Mouse (Mus musculus) kidney, adult 11 months (tissue): ENCODE results near the gene B4galt2.
A peak's percentile ranks its signal among the peaks of the same experiment; 100 is the strongest.

Source experiments
- DNase-seq: peaks from one replicate; pipeline ENCODE4 v3.0.0; 2022

B4galt2 gene

DNA sequence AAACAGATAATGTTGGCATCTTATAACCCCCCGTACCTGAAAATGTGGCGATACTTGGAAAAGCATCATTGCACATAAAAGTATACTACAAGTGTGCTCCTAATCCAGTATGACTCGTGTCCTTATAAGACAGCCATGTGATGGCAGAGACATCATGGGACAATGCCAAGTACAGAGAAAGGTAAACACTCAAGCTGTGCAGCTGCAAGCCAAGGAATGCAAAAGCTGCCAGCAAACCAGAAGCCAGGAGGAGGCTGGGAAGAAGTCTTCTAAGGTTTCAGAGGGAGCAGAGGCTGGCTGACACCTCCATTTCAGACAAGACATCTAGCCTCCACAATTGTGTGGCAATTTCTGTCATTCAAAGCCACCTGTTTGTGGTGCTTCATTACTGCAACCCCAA lies 22.9 kb upstream of the B4galt2 start:
- no peak for DNase-seq

DNA sequence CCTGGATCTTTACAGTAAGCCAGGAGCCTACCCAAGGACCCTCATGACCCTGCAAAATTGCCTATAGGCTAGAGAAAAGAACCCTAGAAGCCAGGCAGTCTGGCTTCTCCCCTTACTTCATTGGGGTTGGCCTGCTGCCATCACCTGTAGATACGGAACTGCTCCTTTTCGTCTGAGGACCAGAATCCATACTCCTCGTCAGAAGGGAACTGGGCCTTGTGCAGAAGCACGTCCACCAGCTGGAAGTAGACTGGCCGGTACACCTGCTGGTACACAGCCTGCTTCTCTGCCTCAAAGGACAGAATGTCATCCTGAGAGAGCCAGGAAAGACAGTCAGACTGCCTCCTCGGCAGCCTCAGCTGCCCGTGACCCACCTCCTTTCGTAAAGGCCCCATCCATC lies 21.5 kb upstream of the B4galt2 start:
- DNase-seq: no peak

DNA sequence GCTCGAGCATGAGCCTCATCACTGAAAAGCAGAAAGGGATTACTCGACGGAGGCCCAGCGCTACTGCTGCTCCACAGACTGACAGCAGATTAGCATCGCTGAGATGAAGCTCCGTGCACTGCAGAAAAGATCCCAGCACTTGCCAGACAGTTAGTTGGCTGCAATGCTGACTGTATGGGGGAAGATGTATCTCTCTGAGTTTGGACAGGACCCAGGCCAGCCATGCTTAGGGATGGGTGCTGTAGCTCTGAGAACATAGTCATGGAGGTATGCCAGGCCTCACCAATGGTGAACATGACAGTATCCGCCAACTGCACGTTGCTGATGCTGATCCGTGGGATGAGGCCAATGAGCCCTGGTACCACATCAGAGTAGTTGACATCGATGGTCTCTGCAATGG lies 20.8 kb upstream of the B4galt2 start:
- no peak for DNase-seq

DNA sequence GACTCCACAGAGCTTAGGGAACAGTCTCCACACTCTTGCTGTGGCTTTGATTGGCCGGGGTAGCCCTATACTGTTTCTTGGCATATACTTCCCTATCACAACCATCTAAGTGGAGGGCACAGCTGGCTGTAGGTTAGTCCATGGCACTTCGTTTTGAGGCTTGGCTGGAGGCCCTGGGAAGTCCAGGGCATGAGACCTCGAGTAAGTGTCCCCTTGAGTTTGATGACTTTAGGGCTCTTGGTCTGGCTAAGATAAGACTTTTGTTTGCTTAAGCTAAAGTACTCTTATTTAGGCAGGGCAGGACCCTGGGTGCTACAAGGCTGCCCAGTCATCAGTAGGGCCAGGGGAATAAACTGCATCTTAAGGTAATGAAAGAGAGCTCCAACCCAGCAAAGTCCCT lies 14.8 kb upstream of the B4galt2 start:
- no peak for DNase-seq

DNA sequence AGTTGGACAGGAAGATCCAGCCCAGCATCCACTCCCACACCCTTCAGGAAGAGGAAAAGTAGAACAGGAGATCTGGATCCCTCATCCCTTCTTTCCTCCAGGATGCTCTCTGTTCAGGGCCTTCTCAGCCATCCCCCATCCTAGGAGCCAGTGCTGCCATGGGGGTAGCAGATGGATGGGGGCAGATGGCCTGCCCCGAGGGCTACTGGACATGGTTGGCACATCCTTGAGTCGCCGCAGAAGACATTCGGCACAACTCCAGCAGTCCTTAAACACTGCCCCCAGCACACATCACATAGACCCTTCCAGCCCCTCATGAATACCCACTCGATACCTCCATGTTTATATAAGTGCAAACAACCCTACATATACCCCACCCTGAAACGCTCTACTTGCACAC lies 12.7 kb upstream of the B4galt2 start:
- DNase-seq: no peak

DNA sequence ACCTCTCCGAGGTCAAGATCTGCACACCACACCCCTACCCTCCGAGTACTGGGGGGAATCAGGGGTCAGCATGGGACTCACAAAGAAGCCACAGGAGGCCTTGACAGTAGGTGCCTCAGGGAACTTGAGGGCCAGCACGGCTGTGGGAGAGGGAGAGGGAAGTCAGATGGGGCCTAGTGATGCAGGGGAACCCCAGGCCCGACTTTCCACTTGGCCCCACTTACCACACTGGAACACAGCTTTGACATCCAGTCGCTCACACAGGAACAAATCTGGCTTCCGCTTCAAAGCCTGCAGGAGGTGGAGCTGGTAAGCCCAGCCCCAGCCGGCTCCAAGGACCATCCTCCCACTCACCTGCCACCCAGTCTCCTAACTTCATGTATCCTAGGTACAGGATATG lies 12.1 kb upstream of the B4galt2 start:
- no peak for DNase-seq

DNA sequence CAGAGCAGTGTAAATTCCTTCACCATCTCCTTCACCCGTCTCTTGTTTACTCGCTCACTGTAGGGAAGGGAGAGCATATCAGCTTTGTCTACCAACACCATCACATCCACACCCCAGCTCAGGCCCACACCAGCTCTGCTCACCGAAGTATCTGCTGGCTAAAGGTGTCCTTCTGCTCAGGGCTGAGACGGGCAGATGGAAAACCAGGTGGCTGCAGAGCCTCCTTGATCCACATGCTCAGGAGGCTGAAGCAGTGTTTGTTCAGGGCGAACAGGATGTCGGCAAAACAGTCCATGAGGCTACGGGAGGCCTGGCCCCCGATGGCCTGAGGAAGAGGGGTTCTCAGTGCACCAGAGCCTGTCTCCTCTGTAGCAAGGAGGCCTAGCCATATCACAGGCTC lies 11.3 kb upstream of the B4galt2 start:
- no peak for DNase-seq

DNA sequence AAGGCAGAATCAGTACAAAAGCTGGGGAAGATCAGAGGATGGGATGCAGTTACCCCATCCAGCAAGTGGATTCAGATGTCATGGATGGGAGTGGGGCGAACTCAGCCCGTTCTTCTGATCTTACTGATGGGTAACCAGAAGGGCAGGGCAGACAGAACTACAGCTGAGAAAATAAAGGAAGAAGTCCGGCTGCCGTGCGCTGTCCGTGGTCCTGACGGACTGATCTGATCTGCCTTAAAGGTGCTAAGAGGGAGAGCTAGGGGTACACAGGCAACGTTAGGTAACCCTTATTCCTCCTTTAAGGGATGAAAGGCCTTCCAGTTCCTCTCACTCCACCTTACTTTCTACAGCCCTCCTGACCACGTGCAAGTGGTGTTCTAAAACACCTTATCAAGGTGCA lies 10.1 kb upstream of the B4galt2 start:
- DNase-seq: no peak

DNA sequence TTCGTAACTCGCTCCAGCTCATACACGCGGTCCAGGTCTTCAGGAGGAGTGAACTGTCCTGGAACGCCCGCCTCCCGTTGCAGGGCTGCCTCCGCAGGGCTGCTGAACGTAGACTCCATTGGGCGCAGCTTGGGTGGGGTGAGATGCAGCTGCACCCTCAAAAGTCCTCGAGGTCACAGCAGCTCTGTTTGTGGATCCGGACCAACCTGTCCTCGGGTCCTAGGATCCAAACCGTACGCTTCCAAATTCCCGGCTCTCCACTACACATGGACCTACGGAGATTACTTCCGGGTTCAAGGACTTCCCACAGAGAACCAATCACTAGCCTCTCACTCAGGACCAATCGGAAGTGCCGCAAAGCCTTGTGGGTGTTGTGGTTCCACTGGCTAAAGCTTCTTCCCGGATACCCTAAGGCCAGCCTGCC lies 8.5 kb upstream of the B4galt2 start, which contains the start of gene Dph2:
TSS of gene Dph2 (minus strand) at position 295 of the 424 bp plus-strand sequence.
- DNase-seq: peak; percentile 87

DNA sequence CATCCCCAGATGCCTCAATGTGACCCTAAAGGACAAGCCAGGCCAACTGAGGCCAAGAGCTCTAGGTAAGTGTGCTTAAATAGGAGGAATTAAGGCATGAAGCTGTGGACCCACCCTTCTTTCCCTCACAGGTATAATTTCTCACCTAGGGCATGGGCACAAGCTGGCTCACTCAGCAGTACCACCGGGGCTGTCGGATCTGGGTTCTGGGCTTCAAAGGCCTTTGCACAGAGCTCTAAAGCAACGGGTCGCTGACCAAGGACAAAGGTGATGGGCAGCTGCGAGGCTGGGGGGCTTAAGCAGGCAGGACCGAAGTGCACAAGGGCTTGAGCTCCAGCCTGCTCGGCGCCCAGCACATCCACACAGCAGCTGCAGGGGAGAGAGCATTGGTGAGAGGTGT lies 7.5 kb upstream of the B4galt2 start:
- DNase-seq: no peak

DNA sequence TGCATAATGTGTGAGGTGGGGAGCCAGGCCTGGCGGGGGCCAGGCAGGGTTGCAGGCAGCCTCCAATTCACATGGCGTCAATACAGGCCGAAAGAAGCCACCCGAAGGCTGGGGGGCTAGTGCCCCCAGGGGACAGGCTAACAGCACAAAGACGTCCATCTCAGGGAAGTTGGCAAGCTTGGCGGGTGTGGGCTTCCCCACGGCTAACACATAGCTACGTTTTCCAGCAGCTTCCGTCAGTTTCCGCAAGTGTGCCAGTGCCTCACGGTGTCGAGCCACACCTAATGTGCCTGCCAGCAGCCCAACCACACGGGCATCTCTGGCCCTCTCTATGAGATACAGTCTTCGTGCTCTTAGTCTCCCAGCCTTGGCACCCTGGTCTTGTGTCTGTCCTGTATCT lies 6.7 kb upstream of the B4galt2 start:
- no peak for DNase-seq

DNA sequence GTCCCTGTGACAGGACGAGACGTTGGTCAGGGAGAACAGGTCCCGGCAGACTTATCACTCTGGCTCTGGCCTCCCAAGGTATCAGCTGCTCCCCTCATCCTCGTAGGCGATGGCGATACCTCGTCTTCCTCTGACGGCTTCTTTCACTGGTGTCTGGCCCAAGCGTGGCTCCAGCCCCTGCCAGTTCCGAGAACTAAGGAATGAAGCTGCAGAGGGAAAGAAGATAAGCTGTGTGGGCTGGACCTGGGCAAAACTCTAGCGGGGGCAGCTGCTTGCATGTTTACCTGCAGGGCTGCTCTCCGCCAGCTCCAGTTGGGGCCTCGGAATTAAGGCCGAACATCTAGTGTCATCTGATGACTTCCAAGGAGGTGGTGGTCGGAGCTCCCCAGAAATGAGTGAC lies 6.2 kb upstream of the B4galt2 start:
- DNase-seq: no peak

DNA sequence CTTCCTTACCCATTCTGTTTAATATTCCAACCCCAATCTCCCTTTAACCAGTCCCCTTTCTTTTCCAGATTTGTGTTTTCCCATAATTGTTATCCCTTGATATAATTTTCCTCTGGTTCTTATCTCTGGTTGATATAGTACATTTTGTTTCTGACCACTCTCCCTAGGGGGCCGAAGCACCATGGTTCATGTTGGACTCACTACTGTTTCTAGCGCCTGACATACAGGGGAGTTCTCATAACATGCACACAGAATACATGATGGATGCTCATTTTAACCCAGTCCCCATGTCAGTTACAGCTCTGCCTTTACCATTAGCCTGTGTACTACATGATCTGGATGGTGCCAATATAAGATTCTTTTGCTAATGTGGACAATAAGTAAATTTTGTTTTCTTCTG lies 4.6 kb upstream of the B4galt2 start:
- DNase-seq: no peak

DNA sequence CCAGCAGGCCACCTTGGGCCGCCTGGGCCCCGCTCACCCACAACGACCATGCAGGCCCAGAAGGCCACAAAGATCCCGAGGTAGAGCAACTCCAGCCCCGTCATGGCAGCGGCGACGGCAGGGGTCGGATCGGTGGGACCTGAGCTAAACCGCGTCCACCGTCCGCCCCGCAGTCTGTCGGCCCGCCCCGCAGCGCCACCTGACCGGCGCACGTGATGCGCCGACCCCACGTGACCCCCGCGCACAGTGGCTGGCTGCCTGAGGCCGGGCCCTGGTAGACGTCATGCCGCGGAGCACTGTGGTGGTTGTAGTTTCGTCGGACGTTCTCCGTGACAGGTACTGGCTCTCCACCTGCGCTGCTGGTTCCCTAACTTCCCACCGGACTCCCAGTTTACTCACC lies 3.8 kb upstream of the B4galt2 start, which contains the start of gene Atp6v0b:
TSS of gene Atp6v0b (minus strand) at position 201 of the 400 bp plus-strand sequence.
- DNase-seq: peak; percentile 94

DNA sequence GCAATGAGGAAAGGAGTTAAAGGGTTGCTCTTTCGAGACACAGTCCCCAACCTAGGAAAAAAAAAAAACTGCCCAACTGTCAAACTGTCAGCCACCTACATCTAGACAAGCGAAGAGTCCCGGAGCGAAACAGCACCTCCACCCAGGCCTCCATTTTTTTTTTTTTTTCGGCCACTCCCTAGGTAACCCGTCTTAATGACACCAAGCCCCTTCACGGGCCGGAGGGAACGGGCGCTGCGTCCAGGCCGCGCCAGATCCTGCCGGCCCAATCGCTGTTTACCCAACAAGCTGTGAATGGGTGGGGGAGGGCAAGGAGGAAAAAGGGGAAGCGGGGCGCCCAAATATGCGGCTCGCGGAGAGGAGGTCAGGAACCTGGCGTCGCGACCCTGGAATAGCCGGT lies 3.4 kb upstream of the B4galt2 start:
- peak; percentile 37 for DNase-seq

DNA sequence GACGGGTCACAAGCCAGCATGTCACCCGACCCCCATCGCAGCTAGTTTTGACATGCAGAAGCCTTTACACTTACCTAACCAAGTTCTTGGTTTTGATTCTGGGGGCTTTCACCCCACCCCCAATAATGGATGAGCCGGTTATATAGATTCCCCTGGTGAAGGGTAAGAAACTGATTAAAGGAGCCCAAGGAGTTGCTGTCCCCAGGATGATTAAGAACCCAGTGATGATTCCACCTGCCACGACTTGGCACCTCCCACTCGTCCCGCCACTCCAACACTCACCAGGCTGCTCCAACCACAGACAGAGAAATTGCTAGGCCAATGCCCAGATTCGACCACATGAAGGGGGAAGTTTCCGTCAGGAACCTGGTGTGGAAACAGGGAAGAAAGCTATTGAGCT lies 2.7 kb upstream of the B4galt2 start:
- no peak for DNase-seq

DNA sequence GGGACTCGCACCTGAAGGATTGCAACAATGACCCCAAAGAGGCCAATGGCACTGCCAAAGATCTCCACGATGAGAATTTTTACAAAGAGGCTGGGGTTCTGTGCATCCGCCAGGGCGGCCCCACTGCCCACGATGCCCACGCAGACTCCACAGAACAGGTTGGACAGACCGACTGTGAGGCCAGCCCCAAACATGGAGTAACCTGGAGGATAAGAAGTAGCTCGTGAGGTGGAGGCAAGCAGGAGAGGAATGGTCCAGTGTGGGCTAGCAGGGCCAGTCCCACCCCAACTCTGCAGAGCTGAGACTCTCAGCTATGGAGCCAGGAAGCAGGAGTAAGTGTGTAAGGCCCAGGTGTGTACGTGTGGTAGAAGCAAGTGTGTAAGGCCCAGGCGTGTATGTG lies 1.8 kb upstream of the B4galt2 start:
- no peak for DNase-seq

DNA sequence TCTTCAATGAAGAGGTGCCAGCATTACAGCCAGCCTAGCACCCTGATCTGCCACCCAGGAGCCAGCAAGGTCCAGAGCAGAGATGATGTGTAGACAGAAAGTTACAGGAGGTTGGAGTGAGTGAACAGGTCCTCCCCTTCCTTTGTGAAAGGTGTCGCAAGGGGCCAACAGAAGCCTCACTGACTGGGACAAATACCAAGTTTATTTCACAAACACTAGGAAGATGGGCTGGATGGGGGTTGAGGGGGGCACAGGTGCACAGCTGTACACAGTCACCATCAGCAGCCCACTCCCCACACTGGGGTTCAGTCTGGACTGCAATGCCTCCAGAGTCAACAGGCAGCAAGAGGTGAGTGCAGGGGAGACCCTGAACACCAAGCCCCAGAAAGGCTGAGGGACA lies 859 bp upstream of the B4galt2 start:
- DNase-seq: no peak

DNA sequence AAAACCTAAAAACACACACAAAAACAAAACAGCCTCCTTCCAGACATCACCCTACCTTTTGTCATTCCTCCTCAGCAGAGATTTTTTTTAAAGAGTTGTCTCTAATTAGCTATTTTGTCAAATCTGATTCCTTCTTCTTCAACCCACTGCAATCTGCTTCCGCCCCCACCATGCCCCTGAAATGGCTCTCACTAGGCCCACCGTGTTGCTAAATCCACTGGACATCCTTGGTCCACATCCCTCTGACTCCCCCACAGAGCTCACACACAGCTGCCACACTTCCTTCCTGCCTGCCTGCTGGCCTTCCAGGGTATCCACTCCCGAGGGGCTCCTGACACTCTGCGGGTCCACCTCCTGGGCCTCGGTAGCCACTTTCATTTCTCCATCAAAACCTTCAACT lies 4.6 kb downstream of the B4galt2 start:
- no peak for DNase-seq

DNA sequence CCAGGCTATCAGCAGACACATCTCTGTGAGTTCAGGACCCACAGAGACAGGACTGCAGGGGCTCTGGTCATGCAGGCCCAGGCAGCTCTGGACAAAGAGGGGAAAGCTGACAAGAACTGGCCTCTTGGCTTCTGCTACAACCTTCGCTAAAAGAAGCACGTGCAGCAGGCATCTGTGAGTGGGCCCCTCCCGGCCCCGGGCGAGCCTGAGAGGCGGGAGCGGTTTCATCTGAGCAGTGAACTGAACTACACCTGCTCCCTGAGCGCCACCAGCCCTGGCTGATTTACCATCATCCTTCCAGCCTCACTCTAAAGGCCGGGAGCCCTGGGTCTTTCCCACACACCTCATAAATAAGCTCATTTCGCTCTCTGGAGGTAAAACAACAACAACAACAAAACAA lies 5.0 kb downstream of the B4galt2 start:
- DNase-seq: no peak

DNA sequence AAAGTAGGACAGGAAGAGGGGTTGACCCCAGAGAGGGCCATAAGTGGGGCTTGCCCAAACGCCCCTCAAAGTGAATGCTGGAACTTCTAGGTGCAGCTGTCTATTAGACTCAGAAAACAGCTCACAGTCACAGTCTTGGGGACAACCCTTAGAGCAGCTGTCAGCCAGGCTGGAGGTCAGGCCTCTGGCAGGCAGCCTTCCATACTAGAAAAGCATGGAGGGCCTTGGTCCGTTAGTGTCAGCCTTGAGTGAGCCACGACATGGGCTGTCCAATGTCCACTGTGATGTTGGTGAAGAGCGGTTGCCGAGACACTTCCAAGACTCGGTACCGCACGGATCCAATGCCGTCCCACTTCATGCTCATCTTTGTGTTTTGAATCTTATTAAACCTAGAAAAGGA lies 9.7 kb downstream of the B4galt2 start:
- DNase-seq: no peak

DNA sequence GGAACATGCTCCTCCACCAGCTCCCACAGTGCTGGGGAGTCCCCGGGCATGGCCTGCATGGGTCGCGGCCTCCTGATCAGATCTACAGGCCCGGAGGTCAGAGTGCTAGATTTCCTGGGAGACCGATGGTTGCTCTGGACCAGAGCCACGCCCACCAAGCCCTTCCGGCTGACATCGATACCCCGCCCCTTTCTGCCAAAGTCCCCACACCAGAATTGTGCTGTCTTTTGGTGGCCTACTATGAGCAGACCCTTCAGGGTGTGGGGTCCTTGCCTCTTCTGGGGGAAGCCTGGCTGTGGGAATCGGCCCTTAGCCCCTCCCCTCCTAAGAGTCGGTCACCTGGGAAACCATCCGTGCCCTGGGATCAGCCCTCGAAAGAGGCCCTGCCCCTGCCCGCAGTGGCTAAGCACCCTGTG lies 10.8 kb downstream of the B4galt2 start, which contains the start of gene Ccdc24:
TSS of gene Ccdc24 (minus strand) at position 87 of the 416 bp plus-strand sequence.
- peak; percentile 43 for DNase-seq

DNA sequence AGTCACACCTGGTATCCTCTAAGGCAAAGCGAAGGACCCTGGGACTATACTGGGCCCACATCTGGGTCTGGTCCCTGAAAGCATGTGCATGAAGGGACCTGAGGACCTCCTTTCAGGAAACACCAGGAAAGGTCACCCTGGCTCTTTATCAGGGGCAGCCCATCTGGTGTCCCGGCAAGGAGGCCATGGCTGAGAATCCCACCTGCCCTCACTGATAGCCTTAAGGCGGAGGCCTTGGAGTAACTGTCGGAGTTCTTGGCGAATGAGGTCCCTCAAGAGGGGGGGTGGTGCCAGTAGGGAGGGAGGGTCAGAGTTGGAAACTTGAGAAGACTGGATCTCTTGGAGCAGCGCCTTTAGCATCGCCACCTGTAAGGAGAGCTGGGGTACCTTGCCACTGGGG lies 11.5 kb downstream of the B4galt2 start:
- no peak for DNase-seq

DNA sequence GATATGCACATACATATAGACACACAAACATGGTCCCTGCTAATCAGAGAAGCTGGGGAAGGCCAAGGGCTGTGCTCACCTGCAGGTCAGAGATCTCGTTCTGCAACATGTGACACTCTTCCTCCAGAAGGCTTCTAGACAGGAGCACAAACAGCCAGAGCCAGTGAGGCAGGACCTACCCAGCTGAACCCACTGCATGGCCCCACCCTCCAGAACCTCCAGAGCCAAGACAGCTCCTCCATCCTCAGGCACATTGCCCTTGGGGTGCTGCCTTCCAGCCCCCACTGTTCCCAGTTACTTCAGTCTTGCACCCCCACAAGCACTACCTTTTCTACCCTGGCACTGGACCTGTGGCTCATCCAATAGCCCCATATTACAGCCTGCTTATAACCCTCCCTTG lies 12.8 kb downstream of the B4galt2 start:
- DNase-seq: no peak

DNA sequence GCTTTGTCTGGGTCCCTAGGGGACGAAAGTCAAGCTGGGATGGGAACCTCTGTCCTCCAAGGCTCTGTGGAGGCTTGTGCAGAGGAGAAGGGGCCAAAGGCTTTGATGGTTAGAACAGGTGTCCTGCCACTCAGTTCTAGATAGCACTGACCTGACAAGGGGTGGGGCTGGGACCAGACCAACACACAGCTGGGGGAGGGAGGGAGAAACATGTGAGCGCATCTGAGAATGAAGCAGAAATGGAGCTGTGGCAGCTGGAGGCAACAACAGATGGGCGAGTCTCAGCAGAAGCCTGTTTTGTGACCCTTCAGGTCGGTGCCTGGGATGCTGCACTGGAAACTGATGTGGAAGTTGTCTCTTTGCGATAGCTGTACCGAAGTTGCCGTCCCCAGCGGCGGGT lies 14.0 kb downstream of the B4galt2 start:
- no peak for DNase-seq

DNA sequence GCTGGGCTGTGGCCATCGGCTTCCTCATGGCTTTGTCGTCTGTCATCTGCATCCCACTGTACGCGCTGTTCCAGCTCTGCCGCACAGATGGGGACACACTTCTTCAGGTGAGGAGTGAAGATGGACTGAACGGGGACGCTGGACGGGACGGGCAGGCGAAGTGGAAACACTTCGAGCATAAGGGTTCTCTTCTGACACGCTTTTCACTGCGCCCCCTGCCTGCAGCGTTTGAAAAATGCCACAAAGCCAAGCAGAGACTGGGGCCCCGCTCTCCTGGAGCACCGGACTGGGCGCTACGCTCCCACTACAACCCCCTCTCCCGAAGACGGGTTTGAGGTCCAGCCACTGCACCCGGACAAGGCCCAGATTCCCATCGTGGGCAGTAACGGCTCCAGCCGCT lies 15.5 kb downstream of the B4galt2 start:
- DNase-seq: no peak
